Mouse (Mus musculus) lung, adult 2 months (tissue): ENCODE measurements around the gene Xylt2. TPM values are rescaled to one million over a fixed set of nuclear protein-coding genes. Genes with fewer than 3 reads are reported as not detected.

Experiments
- DNase-seq: peaks from one replicate; pipeline ENCODE4 v3.0.0; 2022
- H3K4me1 ChIP-seq: fragments of 200-500 bp; 2 replicates; pipeline ENCODE4 v1.6.1; 2011; ENCODE audit warnings: low read length; ENCODE audit not compliant: control insufficient read depth, insufficient read depth
- H3K4me3 ChIP-seq: fragments of 200-500 bp; replicated peaks from 2 replicates; pipeline ENCODE3; 2011; ENCODE audit warnings: low read depth, mild to moderate bottlenecking, control low read depth, low read length; ENCODE audit errors: extremely low read depth
- CTCF ChIP-seq: fragments of 200-500 bp; IDR thresholded peaks from 2 replicates; pipeline ENCODE4 v1.5.1; 2011; ENCODE audit warnings: mild to moderate bottlenecking, low read length, control low read depth; ENCODE audit not compliant: insufficient read depth
- POLR2A ChIP-seq: fragments of 200-500 bp; IDR thresholded peaks from 2 replicates; pipeline ENCODE4 v1.6.1; 2011; ENCODE audit warnings: low read depth, mild to moderate bottlenecking, control low read depth, low read length, borderline replicate concordance; ENCODE audit errors: extremely low read depth
- WGBS: fragments of 180-500 bp; shearing (Covaris S2); methylation state at CpG from one replicate; pipeline ENCODE4 v1.1.7; 2018; 5-methylcytosine and 5-hydroxymethylcytosine counted together
- polyA plus RNA-seq: library from polyadenylated mRNA; depleted of rRNA; stranded (reverse); fragments of >200 nt; gene quantifications from 2 replicates; pipeline ENCODE4 v1.2.3, GENCODE M21; 2012

Gene Xylt2
- polyA plus RNA-seq, 1 experiment: 38.4 TPM

DNA sequence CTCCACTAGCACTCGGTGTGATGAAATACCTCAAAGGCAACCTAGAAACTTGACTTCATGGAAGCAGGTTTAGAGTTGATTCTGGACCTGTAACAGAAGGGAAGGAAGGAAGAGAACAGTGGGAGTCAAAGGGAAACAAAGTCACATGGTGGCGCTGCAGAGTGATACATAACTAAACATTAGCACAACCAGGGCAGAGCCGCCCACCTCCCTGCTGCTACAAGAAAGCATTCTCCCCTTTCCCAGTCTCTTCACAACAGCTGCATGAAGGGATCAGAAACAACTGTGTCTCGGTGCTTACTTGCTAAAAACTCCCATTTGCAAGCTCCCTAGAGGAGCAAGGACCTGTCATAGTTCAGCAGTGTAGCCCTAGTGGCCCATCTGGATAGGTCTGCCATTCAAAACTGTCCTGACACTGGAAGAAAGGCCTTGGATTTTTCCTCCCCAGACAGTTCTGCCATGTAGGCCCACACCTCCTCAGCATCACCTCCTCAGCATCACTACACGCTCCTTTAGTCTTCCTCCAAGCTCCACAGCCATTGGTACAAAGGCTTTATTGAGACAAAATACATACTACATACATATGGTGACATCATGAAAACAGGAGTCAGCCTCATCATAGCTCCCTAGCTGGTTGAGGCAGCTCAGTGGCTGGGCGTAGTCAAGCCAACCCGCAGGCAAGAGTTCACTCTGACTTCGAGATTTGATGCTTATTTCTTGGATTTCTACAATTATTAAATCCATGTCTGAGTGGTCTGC lies 32.7 kb downstream of the Xylt2 start:
- WGBS: 86% methylated on average over 8 of the region's 8 CpGs
- H3K4me1 ChIP-seq: no peaks in the 10 kb centered on the region
- TF ChIP-seq POLR2A (no peak), CTCF (no peak)
- H3K4me3 ChIP-seq: no peak overlapping the region
- DNase-seq: no peak

DNA sequence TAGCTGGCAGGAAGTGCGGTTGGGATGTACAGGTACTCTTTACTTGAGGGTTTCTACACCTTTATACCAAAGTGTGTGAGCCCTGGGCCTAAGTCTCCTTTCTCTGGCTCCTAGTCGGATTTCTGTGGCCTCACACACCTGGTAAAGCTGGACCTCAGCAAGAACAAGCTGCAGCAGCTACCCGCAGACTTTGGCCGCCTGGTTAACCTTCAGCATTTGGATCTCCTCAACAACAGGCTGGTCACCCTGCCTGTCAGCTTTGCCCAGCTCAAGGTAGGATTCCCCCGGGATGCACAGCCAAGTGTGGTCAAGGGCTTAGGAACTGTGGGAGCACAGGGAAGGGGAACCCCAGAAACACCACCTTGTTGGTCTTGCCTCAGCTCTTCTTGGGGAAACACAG lies 42.9 kb downstream of the Xylt2 start:
- TF ChIP-seq POLR2A (no peak), CTCF (no peak)
- 87% methylated on average over 5 of the region's 5 CpGs for WGBS

DNA sequence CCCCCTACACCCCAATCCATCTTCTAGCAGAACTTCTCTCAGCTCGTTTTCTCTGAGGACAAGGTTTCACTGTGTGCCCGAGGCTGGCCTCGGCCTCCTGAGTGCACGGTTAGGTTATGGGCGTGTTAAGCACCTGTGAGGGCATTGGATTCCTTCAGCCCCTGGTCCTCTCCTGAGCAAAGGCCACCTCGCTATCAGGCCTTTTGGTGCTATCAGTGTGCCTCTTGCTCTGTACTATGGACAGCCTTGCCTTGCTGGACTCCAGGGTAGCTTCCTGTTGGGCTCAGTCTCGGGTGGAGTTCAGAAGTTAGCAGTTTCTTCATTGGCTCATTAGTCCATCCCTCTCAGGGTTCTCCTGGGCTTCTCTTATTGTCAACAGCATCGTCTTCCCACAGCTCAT lies 44.3 kb downstream of the Xylt2 start:
- Histone ChIP-seq H3K4me3 (no peak overlapping the region), H3K4me1 (peaks cover 4% of the 10 kb centered on the region)
- no peak for DNase-seq
- WGBS: 87% methylated on average over 8 of the region's 8 CpGs
- TF ChIP-seq POLR2A (no peak), CTCF (no peak)

More for the DNA sequence above, 42.9 kb downstream of the Xylt2 start:
- H3K4me3 ChIP-seq: no peak overlapping the region
- peaks cover 4% of the 10 kb centered on the region for H3K4me1 ChIP-seq
- DNase-seq: no peak

DNA sequence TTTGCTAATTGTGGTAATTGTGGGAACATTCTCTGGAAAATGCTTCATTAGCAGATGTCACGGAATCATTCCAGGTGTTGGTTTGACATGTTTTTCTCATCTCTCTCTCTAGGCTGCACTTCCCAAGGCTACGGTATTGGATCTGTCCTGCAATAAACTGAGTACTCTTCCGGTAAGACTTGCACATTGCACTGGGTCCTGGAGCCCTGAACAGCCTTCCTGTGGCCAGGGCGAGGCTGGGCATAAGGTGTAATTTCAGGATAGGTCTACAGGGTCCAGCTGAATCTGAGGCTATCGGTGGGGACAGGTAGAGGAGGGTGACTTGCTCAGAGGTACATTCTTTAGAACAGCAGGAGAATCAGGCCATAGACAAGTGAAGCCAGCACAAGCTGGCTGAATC lies 45.3 kb downstream of the Xylt2 start:
- WGBS: 93% methylated on average over 5 of the region's 5 CpGs
- TF ChIP-seq CTCF: no peak
- no peak for TF ChIP-seq POLR2A
- no peak for DNase-seq
- Histone ChIP-seq H3K4me1 (peaks cover 4% of the 10 kb centered on the region), H3K4me3 (no peak overlapping the region)

DNA sequence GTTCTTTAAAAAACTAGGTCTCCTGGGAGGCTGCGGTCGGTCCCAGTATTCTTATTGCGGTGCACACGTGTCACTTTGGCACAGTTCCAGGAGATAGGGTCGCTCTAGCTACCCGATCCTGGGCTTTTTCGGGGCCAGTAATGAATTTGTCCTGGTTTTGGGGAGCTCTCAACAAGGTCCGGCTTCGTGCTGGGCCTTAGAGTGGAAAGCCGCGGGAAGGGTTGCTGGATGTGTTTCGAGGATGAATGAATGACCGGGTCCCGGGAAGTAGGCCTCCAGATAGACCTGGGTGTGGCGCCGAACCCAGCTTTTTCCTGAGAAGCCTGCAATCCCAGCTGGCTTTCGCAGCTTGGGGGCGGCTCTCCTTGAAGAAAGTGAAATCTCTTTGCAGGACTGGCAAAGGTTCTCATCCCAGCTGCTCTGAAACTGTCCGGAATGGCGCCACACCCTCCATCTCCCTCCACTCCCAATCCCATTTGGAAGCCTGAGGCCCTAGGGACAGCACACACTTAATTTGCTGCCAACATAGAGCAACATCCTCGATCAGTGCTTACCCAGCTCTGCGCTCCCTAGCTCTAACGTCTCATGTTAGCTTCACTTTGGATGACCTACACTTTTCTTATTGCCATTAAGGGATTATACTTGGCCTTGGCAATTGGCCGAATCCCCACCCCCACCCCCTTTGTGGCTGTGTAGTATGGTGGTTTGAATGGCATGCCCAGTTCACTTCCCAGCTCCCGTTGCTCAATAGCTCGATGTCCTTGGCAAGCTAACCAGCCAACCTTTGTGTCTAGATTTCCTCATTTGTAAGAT lies 46.9 kb downstream of the Xylt2 start:
- WGBS: 6% methylated on average over 26 of the region's 26 CpGs
- peaks cover 4% of the 10 kb centered on the region for H3K4me1 ChIP-seq
- TF ChIP-seq POLR2A (no peak), CTCF (no peak)
- peak; percentile 47 for DNase-seq
- peak overlapping the region; percentile 53 for H3K4me3 ChIP-seq

DNA sequence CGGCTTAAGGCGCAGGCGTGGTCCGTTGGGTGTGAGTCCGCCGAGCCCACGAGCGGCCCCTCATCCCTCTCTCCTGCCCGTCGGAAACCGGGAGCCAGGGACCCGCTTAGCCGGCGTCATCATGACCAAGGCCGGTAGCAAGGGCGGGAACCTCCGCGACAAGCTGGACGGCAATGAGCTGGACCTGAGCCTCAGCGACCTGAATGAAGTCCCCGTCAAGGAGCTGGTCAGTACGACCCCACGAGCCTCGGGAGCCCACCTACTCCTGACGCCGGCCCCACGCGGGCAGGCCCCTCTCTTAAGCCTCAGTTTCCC lies 47.5 kb downstream of the Xylt2 start:
- DNase-seq: no peak
- H3K4me3 ChIP-seq: peak overlapping the region; percentile 53

DNA sequence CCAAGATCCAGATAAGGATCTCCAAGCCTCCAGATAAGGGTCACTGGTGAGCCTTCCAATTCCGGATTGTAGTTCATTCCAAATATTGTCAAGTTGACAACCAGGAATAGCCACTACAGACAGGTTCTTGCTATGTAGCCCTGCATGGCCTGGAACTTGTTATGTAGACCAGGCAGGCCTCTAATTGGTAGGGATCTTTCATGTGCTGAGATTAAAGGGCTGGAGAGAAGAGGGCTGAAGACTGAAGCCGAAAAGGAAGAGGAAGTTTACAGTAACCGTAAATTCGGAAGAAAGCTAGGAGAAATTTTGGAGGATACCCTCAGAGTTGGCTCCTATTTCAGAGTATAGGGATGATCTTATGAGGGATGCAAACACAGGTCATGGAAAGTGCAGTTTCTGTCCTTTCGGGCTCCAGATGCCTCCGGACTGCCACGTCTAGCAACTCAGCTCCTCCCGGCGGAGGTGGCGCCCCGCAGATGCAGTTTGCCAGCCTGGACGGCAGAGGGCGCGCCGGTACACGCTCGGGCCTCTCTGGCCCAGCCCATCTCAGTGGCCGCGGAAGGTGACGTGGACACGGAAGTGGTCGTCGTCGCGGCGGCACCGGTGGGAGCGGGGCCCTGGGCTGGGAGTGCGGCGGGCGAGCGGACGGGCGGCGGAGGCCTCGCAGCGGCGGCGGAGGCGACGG lies 48.0 kb downstream of the Xylt2 start, which contains the start of gene Lrrc59:
Lrrc59 (plus strand) TSS at position 569 of the 685 bp plus-strand sequence.
- peak; percentile 95 for DNase-seq
- TF ChIP-seq POLR2A: peak; percentile 63; the same call in 1 of the 2 replicates
- peak; percentile 71 for TF ChIP-seq CTCF
- peak within 1 kb of the TSS; percentile 53 for H3K4me3 ChIP-seq
- WGBS: 2% methylated on average over 41 of the region's 41 CpGs
- H3K4me1 ChIP-seq: peaks cover 4% of the 10 kb centered on the region

More for the DNA sequence above, 47.5 kb downstream of the Xylt2 start:
- WGBS: under 1% methylated on average over 28 of the region's 28 CpGs
- peaks cover 4% of the 10 kb centered on the region for H3K4me1 ChIP-seq
- TF ChIP-seq POLR2A: no peak
- TF ChIP-seq CTCF: no peak

DNA sequence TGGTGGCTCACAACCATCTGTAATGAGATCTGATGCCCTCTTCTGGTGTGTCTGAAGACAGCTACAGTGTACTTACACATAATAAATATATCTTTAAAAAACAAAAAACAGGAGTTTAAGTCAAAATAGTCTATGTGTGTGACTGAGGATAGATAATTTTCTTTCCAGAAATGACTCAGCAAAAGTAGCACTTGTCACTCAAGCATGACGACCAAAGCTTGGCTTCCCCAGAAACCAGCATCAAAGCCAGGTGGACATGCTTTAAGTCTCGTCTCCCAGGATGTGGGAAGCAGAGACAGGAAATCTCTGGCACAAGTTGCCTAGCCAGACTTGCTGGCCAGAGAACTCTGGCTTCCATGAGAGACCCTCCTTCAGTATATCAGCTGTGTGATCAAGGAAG lies 55.2 kb downstream of the Xylt2 start:
- no peak overlapping the region for H3K4me3 ChIP-seq
- DNase-seq: no peak
- 52% methylated on average over 2 of the region's 2 CpGs for WGBS
- no peak for TF ChIP-seq POLR2A
- no peak for TF ChIP-seq CTCF
- H3K4me1 ChIP-seq: no peaks in the 10 kb centered on the region

DNA sequence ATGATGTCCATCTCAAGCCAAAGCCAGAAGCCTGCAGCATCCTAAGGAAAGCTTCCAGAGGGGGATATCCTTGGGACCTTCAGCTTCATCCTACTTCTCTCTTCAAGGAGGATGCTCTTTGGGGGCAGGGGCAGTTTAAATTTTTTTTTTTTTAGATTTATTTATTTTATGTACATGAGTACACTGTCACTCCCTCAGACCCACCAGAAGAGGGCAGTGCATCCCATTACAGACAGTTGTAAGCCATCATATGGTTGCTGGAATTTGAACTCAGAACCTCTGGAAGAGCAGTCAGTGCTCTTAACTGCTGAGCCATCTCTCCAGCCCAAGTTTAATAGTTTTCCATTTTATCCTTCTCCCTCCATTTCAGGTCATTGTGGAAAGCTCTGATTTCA lies 55.9 kb downstream of the Xylt2 start:
- no peak for DNase-seq
- TF ChIP-seq CTCF (no peak), POLR2A (no peak)

DNA sequence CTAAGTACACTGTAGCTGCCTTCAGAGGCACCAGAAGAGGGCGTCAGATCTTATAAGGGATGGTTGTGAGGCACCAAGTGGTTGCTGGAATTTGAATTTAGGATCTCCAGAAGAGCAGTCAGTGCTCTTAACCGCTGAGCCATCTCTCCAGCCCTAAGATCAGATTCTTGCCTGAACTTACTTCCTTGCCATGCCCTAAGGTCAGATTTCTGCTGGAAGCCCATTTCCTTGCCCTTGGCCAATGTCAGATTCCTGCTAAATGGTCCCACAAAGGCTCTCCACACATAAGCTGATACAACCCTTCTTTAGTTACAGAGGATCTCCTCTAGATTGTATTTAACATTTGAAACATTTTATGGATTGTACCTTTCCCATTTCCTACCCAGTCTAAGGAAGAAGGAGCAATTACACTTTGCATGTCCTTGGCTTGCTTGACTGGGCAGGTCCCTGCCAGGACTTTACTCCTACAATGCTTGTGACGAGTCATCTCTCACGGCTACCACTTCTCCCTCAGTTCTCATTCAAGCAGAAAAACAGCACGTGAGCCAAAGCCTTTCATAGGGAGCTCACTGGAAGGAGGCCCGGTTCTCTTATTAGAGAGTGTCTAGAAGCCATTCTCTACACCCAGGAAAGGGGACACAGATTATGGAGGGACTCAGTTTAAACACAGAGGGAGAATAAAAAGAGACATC lies 56.4 kb downstream of the Xylt2 start:
- Histone ChIP-seq H3K4me3 (no peak overlapping the region), H3K4me1 (no peaks in the 10 kb centered on the region)
- 52% methylated on average over 6 of the region's 6 CpGs for WGBS
- TF ChIP-seq POLR2A: no peak
- TF ChIP-seq CTCF: no peak
- DNase-seq: no peak

More for the DNA sequence above, 55.9 kb downstream of the Xylt2 start:
- Histone ChIP-seq H3K4me1 (no peaks in the 10 kb centered on the region), H3K4me3 (no peak overlapping the region)
